ENCODE assay signal across 9 mouse cellular contexts in the genomic region with DNA sequence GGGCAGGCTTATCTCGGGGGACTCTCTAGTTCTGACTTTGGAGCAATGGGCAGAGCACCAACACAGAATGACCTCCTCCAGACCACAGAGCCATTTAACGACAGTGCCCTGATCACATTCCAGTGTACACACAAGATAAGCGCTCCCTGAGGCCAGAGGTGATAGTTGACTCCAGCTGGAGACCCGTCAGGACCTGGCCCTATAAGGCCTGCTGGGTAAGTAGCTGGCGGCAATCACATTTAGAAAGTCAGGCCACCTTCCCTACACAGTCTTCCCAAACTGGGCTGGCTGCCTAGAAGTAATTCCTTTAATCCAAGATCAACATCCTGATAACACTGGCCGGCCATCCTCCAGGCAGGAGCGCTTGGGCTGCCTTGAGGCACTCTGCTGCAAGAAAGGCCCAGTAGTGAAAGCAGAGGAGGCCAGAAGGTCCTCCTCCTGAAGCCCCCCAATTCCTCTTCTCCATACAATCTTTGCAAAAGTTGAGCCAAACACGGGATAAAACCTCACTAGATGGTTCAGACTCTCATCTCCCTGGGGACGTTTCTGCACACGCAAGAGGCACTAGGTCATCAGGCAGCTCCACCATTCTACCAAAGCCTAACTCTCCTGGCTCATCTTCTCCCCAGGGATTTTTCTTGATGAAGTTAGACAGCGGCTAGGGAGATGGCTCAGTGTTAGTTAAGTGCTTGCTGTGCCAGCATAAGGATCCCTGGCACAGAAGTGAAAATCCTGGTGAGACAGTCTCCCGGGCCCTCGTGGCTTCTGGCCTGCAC. TPM values are rescaled to one million over a fixed set of nuclear protein-coding genes. Genes with fewer than 3 reads are reported as not detected.
A peak's percentile ranks its signal among the peaks of the same experiment; 100 is the strongest.
DNase-seq lines count a peak whose midpoint lies in the region; ATAC-seq lines count a peak whose summit lies in the region.
"Had no signal": no experiment of that assay in that cellular context is flagged by ENCODE, and none has a peak within 500 bp of the region (broad histone marks: within the 10 kb centered on the region; RNA-seq: fewer than 3 reads in every experiment).

No protein-coding gene starts in this region.

- H3K4me1 ChIP-seq in kidney, embryonic 15.5 days, result peaks cover 32% of the 10 kb centered on the region

- H3K27me3 ChIP-seq in kidney, embryonic 15.5 days, result no peaks in the 10 kb centered on the region

- no peak overlapping the region for H3K4me2 ChIP-seq in kidney, embryonic 15.5 days

- intact Hi-C loops in heart, postnatal 14 days (cut with DNase I), result no loop called here
- intact Hi-C loops in gastrocnemius, postnatal 36 days (cut with DNase I), result no loop called here

- H3K27ac ChIP-seq in kidney, embryonic 15.5 days, result peak overlapping the region; percentile 5; the same call in 1 of the 2 replicates

- peaks cover 9% of the 10 kb centered on the region for H3K36me3 ChIP-seq in kidney, embryonic 15.5 days

- no peak overlapping the region for H3K9ac ChIP-seq in kidney, embryonic 15.5 days

- H3K4me3 ChIP-seq in kidney, embryonic 15.5 days (replicated peaks), result no peak overlapping the region

- peak; percentile 64 for ATAC-seq in erythroid progenitor cell, adult 5-6 weeks (replicated peaks; ENCODE audit: low FRiP score, poor library complexity, severe bottlenecking)
- ATAC-seq in kidney, embryonic 15.5 days (replicated peaks; ENCODE audit: low FRiP score), result peak; percentile 70
- ATAC-seq: forebrain, embryonic 16.5 days had no signal

- WGBS in kidney, embryonic 15.5 days, result 48% methylated on average over 13 of the region's 13 CpGs

- peak; percentile 49 to 68 for DNase-seq in heart, adult 18-20 months
- DNase-seq in heart, postnatal 14 days, result no peak
- peak; percentile 66 for DNase-seq in lung, postnatal 36 days
- no peak for DNase-seq in layer of hippocampus, adult 8-10 months (ENCODE audit: low spot score in 2 of 2)
- no peak for DNase-seq in layer of hippocampus, adult 18-20 months (ENCODE audit: low spot score in 2 of 2)
- DNase-seq in gastrocnemius, postnatal 36 days, result no peak

- H3K9me3 ChIP-seq in kidney, embryonic 15.5 days (replicated peaks), result no peaks in the 10 kb centered on the region

RNA-seq across cellular contexts. Expression of gene Tbc1d2b, which starts 9.8 kb away (rescaled TPM):
- 10 to 100 TPM in 1 of 2 experiments, 1 to 10 TPM in 1; 8.3 to 10.1 TPM for total RNA-seq in heart, adult 18-20 months (2021)
- 10 to 100 TPM; 14.6 to 16.7 TPM for total RNA-seq in heart, postnatal 14 days (2021)
- total RNA-seq in erythroid progenitor cell, adult 5-6 weeks (2015; ENCODE audit: low replicate concordance), result 54.4 and 68.7 TPM in 2 replicates
- total RNA-seq in erythroid progenitor cell, adult 5-6 weeks (2017; ENCODE audit: low replicate concordance), result 37.4 and 44.0 TPM in 2 replicates
- 12.4 and 12.7 TPM in 2 replicates for polyA plus RNA-seq in kidney, embryonic 15.5 days (2015; fragmentation: Nextera tagmentation; extraction: Ambion mirVana)
- total RNA-seq in layer of hippocampus, adult 8-10 months (2022), result 10 to 100 TPM; 10.6 to 16.8 (median 14.6) TPM
- 10 to 100 TPM in 1 of 2 experiments, 1 to 10 TPM in 1; 9.1 to 13.5 TPM for total RNA-seq in layer of hippocampus, adult 18-20 months (2021)
- 1 to 10 TPM; 5.1 to 5.6 TPM for total RNA-seq in gastrocnemius, postnatal 36 days (2021)

Comparison
In these comparisons a context has a peak if more than half of its experiments do, and no peak if none do; other contexts are left out.
1. DNase-seq: peak in heart, adult 18-20 months (2 of 2) and lung, postnatal 36 days (single experiment); none in heart, postnatal 14 days (0 of 2), layer of hippocampus, adult 8-10 months (0 of 2), layer of hippocampus, adult 18-20 months (0 of 2) and gastrocnemius, postnatal 36 days (0 of 2).